Mouse (Mus musculus) midbrain, embryonic 12.5 days (tissue): Measurements from ENCODE around the gene Taf8. TPM values are rescaled to one million over a fixed set of nuclear protein-coding genes. Genes with fewer than 3 reads are reported as not detected.

ENCODE experiments used
- ATAC-seq: fragments of 200-750 bp; cut with Nextera tagmentation; 2 replicates; pipeline ENCODE4 v1.8.0; 2017; ENCODE audit warnings: low read depth, moderate TSS enrichment, moderate library complexity; ENCODE audit not compliant: low FRiP score
- H3K27ac ChIP-seq: fragments of 300-500 bp; sonication (generic); replicated peaks from 2 replicates; pipeline ENCODE4 v1.5.1; 2016; ENCODE audit warnings: mild to moderate bottlenecking
- H3K27me3 ChIP-seq: fragments of 300-500 bp; sonication (generic); 2 replicates; pipeline ENCODE4 v1.6.1; 2016; ENCODE audit warnings: mild to moderate bottlenecking
- H3K36me3 ChIP-seq: fragments of 300-500 bp; sonication (generic); 2 replicates; pipeline ENCODE4 v1.6.1; 2016
- H3K4me1 ChIP-seq: fragments of 300-500 bp; sonication (generic); 2 replicates; pipeline ENCODE4 v1.6.1; 2016
- H3K4me2 ChIP-seq: fragments of 300-500 bp; sonication (generic); replicated peaks from 2 replicates; pipeline ENCODE4 v1.6.1; 2016; ENCODE audit warnings: mild to moderate bottlenecking, moderate library complexity
- H3K4me3 ChIP-seq: fragments of 300-500 bp; sonication (generic); 2 replicates; pipeline ENCODE4 v1.5.1; 2016; ENCODE audit warnings: mild to moderate bottlenecking
- H3K9ac ChIP-seq: fragments of 300-500 bp; sonication (generic); replicated peaks from 2 replicates; pipeline ENCODE4 v1.6.1; 2016; ENCODE audit warnings: mild to moderate bottlenecking, moderate library complexity
- H3K9me3 ChIP-seq: fragments of 300-500 bp; sonication (generic); 2 replicates; pipeline ENCODE4 v1.6.1; 2016; ENCODE audit warnings: mild to moderate bottlenecking
- WGBS: fragments of 180-500 bp; shearing (Covaris S2); methylation state at CpG from one replicate; pipeline ENCODE4 v1.1.7; 2016; 5-methylcytosine and 5-hydroxymethylcytosine counted together
- polyA plus RNA-seq: library from polyadenylated mRNA; unstranded; fragments of >200 nt; fragmentation: Nextera tagmentation; extraction: Ambion mirVana; gene quantifications from 2 replicates; pipeline ENCODE4 v1.2.1, GENCODE M21; 2016

The Taf8 gene
- polyA plus RNA-seq, 1 experiment from 2014 or later, result 32.2 TPM

- 52% methylated on average over 8 of the region's 8 CpGs for WGBS
- Histone ChIP-seq H3K36me3 (no peaks in the 10 kb centered on the region), H3K27me3 (no peaks in the 10 kb centered on the region), H3K27ac (no peak overlapping the region), H3K4me3 (no peak overlapping the region), H3K4me2 (no peak overlapping the region), H3K9me3 (no peaks in the 10 kb centered on the region), H3K4me1 (no peaks in the 10 kb centered on the region), H3K9ac (no peak overlapping the region)
- ATAC-seq, result no peak
These were observed 53.3 kb downstream of the Taf8 start for GRCm38 (mm10) chr17:47448523-47449372.

GRCm38 (mm10) chr17:47446561-47446960 is 55.5 kb downstream of the Taf8 start:
- Histone ChIP-seq H3K36me3 (no peaks in the 10 kb centered on the region), H3K27ac (no peak overlapping the region), H3K4me3 (no peak overlapping the region), H3K4me1 (0 out of 2 replicates have a peak, but pooled peaks cover 3% of the 10 kb centered on the region), H3K9ac (no peak overlapping the region), H3K27me3 (no peaks in the 10 kb centered on the region), H3K4me2 (no peak overlapping the region), H3K9me3 (no peaks in the 10 kb centered on the region)
- ATAC-seq, result no peak
- WGBS, result 91% methylated on average over 11 of the region's 11 CpGs

- Histone ChIP-seq H3K9me3 (no peaks in the 10 kb centered on the region), H3K9ac (no peak overlapping the region), H3K4me1 (0 out of 2 replicates have a peak, but pooled peaks cover 4% of the 10 kb centered on the region), H3K36me3 (no peaks in the 10 kb centered on the region), H3K4me2 (no peak overlapping the region), H3K27ac (no peak overlapping the region), H3K27me3 (no peaks in the 10 kb centered on the region), H3K4me3 (no peak overlapping the region)
- no peak for ATAC-seq
- 63% methylated on average over 9 of the region's 9 CpGs for WGBS
These were observed 56.1 kb downstream of the Taf8 start for GRCm38 (mm10) chr17:47446025-47446424.

- no peak for ATAC-seq
- H3K4me2 ChIP-seq, result no peak overlapping the region
- H3K4me3 ChIP-seq, result no peak overlapping the region
- H3K9me3 ChIP-seq, result no peaks in the 10 kb centered on the region
- H3K4me1 ChIP-seq, result 0 out of 2 replicates have a peak, but pooled peaks cover 7% of the 10 kb centered on the region
- 75% methylated on average over 11 of the region's 11 CpGs for WGBS
- no peak overlapping the region for H3K9ac ChIP-seq
- H3K36me3 ChIP-seq, result no peaks in the 10 kb centered on the region
- no peaks in the 10 kb centered on the region for H3K27me3 ChIP-seq
- no peak overlapping the region for H3K27ac ChIP-seq
These were observed 56.6 kb downstream of the Taf8 start for GRCm38 (mm10) chr17:47445518-47445917.

- no peak for ATAC-seq
- 79% methylated on average over 6 of the region's 6 CpGs for WGBS
- H3K36me3 ChIP-seq, result no peaks in the 10 kb centered on the region
These were observed 58.0 kb downstream of the Taf8 start for GRCm38 (mm10) chr17:47444113-47444512.

GRCm38 (mm10) chr17:47442271-47442670 is 59.8 kb downstream of the Taf8 start:
- Histone ChIP-seq H3K9me3 (no peaks in the 10 kb centered on the region), H3K27me3 (peaks cover 24% of the 10 kb centered on the region), H3K4me2 (no peak overlapping the region), H3K36me3 (no peaks in the 10 kb centered on the region), H3K27ac (no peak overlapping the region), H3K4me1 (peaks cover 13% of the 10 kb centered on the region), H3K4me3 (no peak overlapping the region), H3K9ac (no peak overlapping the region)
- 86% methylated on average over 3 of the region's 3 CpGs for WGBS
- ATAC-seq, result no peak

More at GRCm38 (mm10) chr17:47444113-47444512, 58.0 kb downstream of the Taf8 start:
- Histone ChIP-seq H3K9ac (no peak overlapping the region), H3K27ac (no peak overlapping the region), H3K4me3 (no peak overlapping the region), H3K4me1 (peaks cover 13% of the 10 kb centered on the region), H3K9me3 (no peaks in the 10 kb centered on the region), H3K4me2 (no peak overlapping the region), H3K27me3 (peaks cover 6% of the 10 kb centered on the region)

- Histone ChIP-seq H3K9ac (no peak overlapping the region), H3K9me3 (no peaks in the 10 kb centered on the region), H3K4me1 (peaks cover 18% of the 10 kb centered on the region), H3K4me3 (no peak overlapping the region), H3K36me3 (no peaks in the 10 kb centered on the region), H3K27ac (no peak overlapping the region), H3K4me2 (no peak overlapping the region), H3K27me3 (peaks cover 32% of the 10 kb centered on the region)
- ATAC-seq, result no peak
- 75% methylated on average over 19 of the region's 19 CpGs for WGBS
These were observed 60.6 kb downstream of the Taf8 start for GRCm38 (mm10) chr17:47441296-47442051.

- ATAC-seq, result peak; percentile 34; the same call in 1 of the 2 replicates
- Histone ChIP-seq H3K4me1 (peaks cover 21% of the 10 kb centered on the region), H3K4me3 (no peak overlapping the region), H3K4me2 (no peak overlapping the region), H3K27me3 (peaks cover 38% of the 10 kb centered on the region), H3K36me3 (no peaks in the 10 kb centered on the region), H3K9me3 (no peaks in the 10 kb centered on the region), H3K27ac (peak overlapping the region; percentile 31; the same call in 1 of the 2 replicates), H3K9ac (no peak overlapping the region)
- 2% methylated on average over 9 of the region's 9 CpGs for WGBS
These were observed 61.7 kb downstream of the Taf8 start for GRCm38 (mm10) chr17:47440359-47440890.

GRCm38 (mm10) chr17:47439396-47440028 is 62.6 kb downstream of the Taf8 start:
- H3K9me3 ChIP-seq, result no peaks in the 10 kb centered on the region
- 43% methylated on average over 9 of the region's 9 CpGs for WGBS
- H3K9ac ChIP-seq, result no peak overlapping the region
- H3K27ac ChIP-seq, result no peak overlapping the region
- peaks cover 41% of the 10 kb centered on the region for H3K27me3 ChIP-seq
- H3K4me3 ChIP-seq, result no peak overlapping the region
- H3K4me2 ChIP-seq, result no peak overlapping the region
- no peak for ATAC-seq
- peaks cover 21% of the 10 kb centered on the region for H3K4me1 ChIP-seq
- no peaks in the 10 kb centered on the region for H3K36me3 ChIP-seq

- no peaks in the 10 kb centered on the region for H3K9me3 ChIP-seq
- H3K27ac ChIP-seq, result no peak overlapping the region
These were observed 63.5 kb downstream of the Taf8 start for GRCm38 (mm10) chr17:47438611-47439010.

GRCm38 (mm10) chr17:47436907-47437547 is 65.1 kb downstream of the Taf8 start, which contains the start of gene 1700001C19Rik:
TSS of gene 1700001C19Rik (minus strand) at chr17:47437376.
- peak within 1 kb of the TSS; percentile 61 for H3K4me2 ChIP-seq
- H3K9me3 ChIP-seq, result no peaks in the 10 kb centered on the region
- peaks cover 41% of the 10 kb centered on the region for H3K27me3 ChIP-seq
- WGBS, result 2% methylated on average over 25 of the region's 25 CpGs
- H3K27ac ChIP-seq, result no peak within 1 kb of the TSS
- H3K9ac ChIP-seq, result peak within 1 kb of the TSS; percentile 37; the same call in 1 of the 2 replicates
- H3K36me3 ChIP-seq, result no peaks in the 10 kb centered on the region
- H3K4me3 ChIP-seq, result peak within 1 kb of the TSS; percentile 39
- ATAC-seq, result no peak
- H3K4me1 ChIP-seq, result peaks cover 21% of the 10 kb centered on the region

More at GRCm38 (mm10) chr17:47438611-47439010, 63.5 kb downstream of the Taf8 start:
- Histone ChIP-seq H3K4me1 (peaks cover 21% of the 10 kb centered on the region), H3K9ac (no peak overlapping the region), H3K27me3 (peaks cover 41% of the 10 kb centered on the region), H3K4me3 (no peak overlapping the region), H3K36me3 (no peaks in the 10 kb centered on the region), H3K4me2 (no peak overlapping the region)
- 81% methylated on average over 6 of the region's 6 CpGs for WGBS
- ATAC-seq, result no peak
